Mouse (Mus musculus) hindbrain, embryonic 14.5 days (tissue): ENCODE measurements around the gene Muc13. TPM values are rescaled to one million over a fixed set of nuclear protein-coding genes. Genes with fewer than 3 reads are reported as not detected.

Experiments
- ATAC-seq: fragments of 200-750 bp; cut with Nextera tagmentation; 2 replicates; pipeline ENCODE4 v1.8.0; 2017; ENCODE audit warnings: moderate number of reproducible peaks, mild to moderate bottlenecking, moderate TSS enrichment, moderate library complexity; ENCODE audit not compliant: low FRiP score
- DNase-seq: peaks from one replicate; pipeline ENCODE4 v3.0.0-alpha.2; 2015; ENCODE audit warnings: low spot score
- H3K27ac ChIP-seq: fragments of 300-500 bp; sonication (generic); 2 replicates; pipeline ENCODE4 v1.5.1; 2014; ENCODE audit warnings: mild to moderate bottlenecking, moderate library complexity
- H3K27me3 ChIP-seq: fragments of 300-500 bp; sonication (generic); 2 replicates; pipeline ENCODE4 v1.6.1; 2014; ENCODE audit warnings: mild to moderate bottlenecking, low read length, mixed read lengths; ENCODE audit not compliant: control insufficient read depth, insufficient read depth
- H3K36me3 ChIP-seq: fragments of 300-500 bp; sonication (generic); replicated peaks from 2 replicates; pipeline ENCODE4 v1.6.1; 2014; ENCODE audit not compliant: control insufficient read depth, insufficient read depth
- H3K4me1 ChIP-seq: fragments of 300-500 bp; sonication (generic); replicated peaks from 2 replicates; pipeline ENCODE4 v1.6.1; 2014; ENCODE audit warnings: antibody characterized with exemption, low read length, mixed read lengths; ENCODE audit not compliant: control insufficient read depth, insufficient read depth
- H3K4me2 ChIP-seq: fragments of 300-500 bp; sonication (generic); replicated peaks from 2 replicates; pipeline ENCODE4 v1.6.1; 2014; ENCODE audit warnings: mild to moderate bottlenecking, moderate library complexity
- H3K4me3 ChIP-seq: fragments of 300-500 bp; sonication (generic); replicated peaks from 2 replicates; pipeline ENCODE4 v1.5.1; 2014; ENCODE audit warnings: mild to moderate bottlenecking, low read length
- H3K9ac ChIP-seq: fragments of 300-500 bp; sonication (generic); 2 replicates; pipeline ENCODE4 v1.6.1; 2014
- H3K9me3 ChIP-seq: fragments of 300-500 bp; sonication (generic); 2 replicates; pipeline ENCODE4 v1.6.1; 2016; ENCODE audit warnings: low read length; ENCODE audit not compliant: control insufficient read depth
- WGBS: fragments of 180-500 bp; shearing (Covaris S2); extraction: QIAGEN DNeasy Blood & Tissue Kit; methylation state at CpG from one replicate; pipeline ENCODE4 v1.1.7; 2014; 5-methylcytosine and 5-hydroxymethylcytosine counted together
- polyA plus RNA-seq: library from polyadenylated mRNA; unstranded; fragments of >200 nt; fragmentation: Nextera tagmentation; extraction: Ambion mirVana; gene quantifications from 2 replicates; pipeline ENCODE4 v1.2.1, GENCODE M21; 2014

Gene Muc13
- polyA plus RNA-seq, 1 experiment from 2014 or later, result not detected

DNA sequence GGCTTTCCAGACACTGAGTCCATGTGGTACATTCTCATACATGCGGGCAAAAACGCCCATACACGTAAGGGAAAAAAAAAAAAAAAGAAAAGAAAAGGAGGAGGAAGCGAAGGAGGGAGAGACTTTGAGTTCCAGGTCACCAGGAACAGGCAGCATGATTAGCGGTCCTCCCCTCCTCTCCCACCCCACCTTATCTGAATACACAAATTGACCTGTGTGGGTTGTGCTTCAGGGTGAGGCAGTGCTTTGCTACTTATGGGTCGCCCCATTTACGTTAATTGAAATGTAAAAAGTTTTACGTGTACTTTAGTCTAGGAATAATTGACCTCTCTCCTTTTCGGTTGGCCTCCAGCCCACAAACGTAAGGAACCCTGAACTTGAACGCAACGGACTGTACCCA, 27.5 kb upstream of the Muc13 start:
- no peak overlapping the region for H3K4me2 ChIP-seq
- 87% methylated on average over 12 of the region's 12 CpGs for WGBS
- H3K4me1 ChIP-seq, result peaks cover 9% of the 10 kb centered on the region
- no peak for ATAC-seq
- no peaks in the 10 kb centered on the region for H3K36me3 ChIP-seq
- H3K9me3 ChIP-seq, result no peaks in the 10 kb centered on the region
- no peak overlapping the region for H3K4me3 ChIP-seq
- no peak for DNase-seq
- H3K27me3 ChIP-seq, result no peaks in the 10 kb centered on the region
- H3K27ac ChIP-seq, result no peak overlapping the region
- no peak overlapping the region for H3K9ac ChIP-seq

DNA sequence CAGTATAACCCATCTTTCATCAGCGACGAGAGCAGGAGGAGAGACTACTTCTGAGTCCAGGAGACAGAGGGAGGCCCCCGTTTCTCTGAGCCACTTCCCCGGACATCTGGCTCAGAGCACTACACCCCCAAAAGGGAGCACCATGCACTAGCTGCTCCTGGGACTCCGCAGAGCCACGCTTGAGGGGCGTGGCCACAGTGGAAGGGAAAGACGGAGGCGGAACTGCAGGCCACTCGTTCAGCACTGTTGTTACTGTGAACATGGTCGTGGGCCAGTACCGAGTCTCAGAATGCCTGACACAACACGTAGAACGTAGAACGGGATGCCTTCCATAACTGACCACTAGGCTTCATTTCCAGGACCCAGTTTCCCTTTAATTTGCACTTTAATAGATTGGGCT, 27.1 kb upstream of the Muc13 start:
- no peak overlapping the region for H3K9ac ChIP-seq
- WGBS, result 69% methylated on average over 15 of the region's 15 CpGs
- no peaks in the 10 kb centered on the region for H3K9me3 ChIP-seq
- no peak overlapping the region for H3K27ac ChIP-seq
- no peaks in the 10 kb centered on the region for H3K27me3 ChIP-seq
- no peak overlapping the region for H3K4me2 ChIP-seq
- no peaks in the 10 kb centered on the region for H3K36me3 ChIP-seq
- H3K4me3 ChIP-seq, result no peak overlapping the region
- no peak for ATAC-seq
- DNase-seq, result no peak
- H3K4me1 ChIP-seq, result peaks cover 9% of the 10 kb centered on the region

DNA sequence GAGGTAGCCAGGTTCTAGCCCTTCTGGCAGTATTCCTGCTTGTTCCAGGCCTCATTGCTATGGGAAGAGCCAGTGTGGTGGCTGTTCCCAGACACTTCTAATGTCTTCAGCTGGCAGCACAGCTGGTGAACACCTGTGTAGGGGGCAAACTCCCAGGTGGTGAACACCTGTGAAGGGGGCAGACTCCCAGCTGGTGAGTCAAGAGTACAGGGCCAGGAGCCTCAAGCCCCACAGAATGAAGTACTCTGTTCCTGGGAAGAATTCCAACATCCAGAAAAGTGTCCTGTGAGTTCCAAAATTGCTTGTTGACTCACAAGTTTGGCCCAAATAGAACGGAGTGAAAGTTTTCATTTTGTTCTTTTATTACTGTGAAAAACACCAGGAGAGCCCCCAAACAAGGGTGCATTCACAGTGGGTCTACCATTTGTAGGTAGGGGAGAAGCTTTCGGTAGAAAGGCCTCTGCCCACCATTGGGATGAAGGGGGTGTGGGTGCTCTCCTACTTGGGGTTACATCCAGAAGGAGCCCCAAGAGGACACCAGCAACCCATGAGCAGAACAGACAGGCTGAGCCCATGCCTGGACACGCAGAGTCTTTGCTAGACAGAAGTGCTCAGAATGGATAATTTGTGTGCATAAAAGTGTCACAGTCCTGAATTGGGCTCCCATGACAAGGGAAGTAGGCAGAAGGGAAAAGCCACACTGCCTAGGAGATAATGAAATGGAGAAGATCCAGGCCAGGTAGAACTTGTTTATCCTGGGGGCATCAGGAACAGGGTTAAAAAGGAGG, 25.2 kb upstream of the Muc13 start:
- no peak for DNase-seq
- WGBS, result 93% methylated on average over 3 of the region's 3 CpGs
- H3K9ac ChIP-seq, result no peak overlapping the region
- H3K4me2 ChIP-seq, result no peak overlapping the region
- ATAC-seq, result no peak
- H3K27ac ChIP-seq, result no peak overlapping the region
- no peaks in the 10 kb centered on the region for H3K27me3 ChIP-seq
- H3K36me3 ChIP-seq, result no peaks in the 10 kb centered on the region
- no peak overlapping the region for H3K4me3 ChIP-seq
- no peaks in the 10 kb centered on the region for H3K9me3 ChIP-seq
- H3K4me1 ChIP-seq, result peaks cover 9% of the 10 kb centered on the region

- H3K9ac ChIP-seq, result no peak overlapping the region
- ATAC-seq, result no peak
- H3K4me1 ChIP-seq, result no peaks in the 10 kb centered on the region
- no peak overlapping the region for H3K4me2 ChIP-seq
- no peaks in the 10 kb centered on the region for H3K9me3 ChIP-seq
- DNase-seq, result no peak
- no peak overlapping the region for H3K27ac ChIP-seq
- H3K4me3 ChIP-seq, result no peak overlapping the region
- H3K36me3 ChIP-seq, result no peaks in the 10 kb centered on the region
- WGBS, result 93% methylated on average over 7 of the region's 7 CpGs
- no peaks in the 10 kb centered on the region for H3K27me3 ChIP-seq
Observed at GRCm38 (mm10) chr16:33769848-33770247, 24.0 kb upstream of the Muc13 start.

- H3K9ac ChIP-seq, result no peak overlapping the region
- no peak overlapping the region for H3K4me2 ChIP-seq
- H3K27ac ChIP-seq, result no peak overlapping the region
- H3K9me3 ChIP-seq, result no peaks in the 10 kb centered on the region
- no peak for DNase-seq
- 93% methylated on average over 4 of the region's 4 CpGs for WGBS
- H3K4me3 ChIP-seq, result no peak overlapping the region
- H3K4me1 ChIP-seq, result no peaks in the 10 kb centered on the region
- no peaks in the 10 kb centered on the region for H3K36me3 ChIP-seq
- no peak for ATAC-seq
- no peaks in the 10 kb centered on the region for H3K27me3 ChIP-seq
Observed at GRCm38 (mm10) chr16:33770778-33771454, 22.9 kb upstream of the Muc13 start.

DNA sequence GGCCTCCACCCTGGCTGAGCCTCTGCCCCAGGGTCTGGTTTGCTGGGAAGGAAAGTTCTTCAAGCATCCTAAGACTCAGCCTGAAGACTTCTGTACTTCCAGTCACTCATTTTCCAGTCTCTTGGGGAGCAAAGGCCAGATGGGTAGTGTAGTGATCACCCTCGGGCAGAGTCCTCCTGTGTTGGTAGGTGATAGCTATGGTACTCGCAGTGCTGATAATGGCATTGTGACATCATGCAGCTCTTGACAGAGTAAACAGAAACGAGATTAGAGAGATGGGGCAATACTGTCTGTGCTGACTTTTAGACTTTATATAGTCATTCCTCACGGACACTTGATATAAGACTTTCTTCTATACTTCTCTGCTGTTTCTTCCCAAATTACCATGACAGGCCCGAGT, 21.0 kb upstream of the Muc13 start:
- no peak overlapping the region for H3K9ac ChIP-seq
- no peaks in the 10 kb centered on the region for H3K36me3 ChIP-seq
- no peak for ATAC-seq
- H3K4me3 ChIP-seq, result no peak overlapping the region
- 91% methylated on average over 5 of the region's 5 CpGs for WGBS
- H3K4me2 ChIP-seq, result no peak overlapping the region
- H3K27me3 ChIP-seq, result no peaks in the 10 kb centered on the region
- no peak for DNase-seq
- no peaks in the 10 kb centered on the region for H3K4me1 ChIP-seq
- H3K9me3 ChIP-seq, result no peaks in the 10 kb centered on the region
- no peak overlapping the region for H3K27ac ChIP-seq

DNA sequence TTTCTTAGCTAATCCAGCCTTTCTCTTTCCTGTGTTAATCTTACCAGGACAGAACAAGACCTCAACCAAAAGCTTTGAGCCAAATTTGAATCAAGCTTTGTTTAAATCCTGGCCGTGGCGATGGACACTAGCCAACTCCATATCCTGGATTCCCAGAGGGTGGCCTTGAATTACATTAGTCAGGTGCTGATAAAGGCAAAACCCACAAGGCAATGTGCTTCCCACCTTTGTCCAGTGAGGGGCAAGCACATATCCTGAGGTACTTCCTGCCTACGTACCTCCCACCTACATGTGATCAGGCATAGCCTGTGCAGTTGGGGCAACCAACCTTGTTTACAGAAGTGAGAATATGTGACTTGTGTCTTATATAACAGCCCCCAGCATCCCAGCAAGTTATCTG, 18.9 kb upstream of the Muc13 start:
- no peak for ATAC-seq
- Histone ChIP-seq H3K36me3 (no peaks in the 10 kb centered on the region), H3K4me2 (no peak overlapping the region), H3K9ac (no peak overlapping the region), H3K27me3 (no peaks in the 10 kb centered on the region), H3K4me1 (no peaks in the 10 kb centered on the region), H3K4me3 (no peak overlapping the region), H3K9me3 (no peaks in the 10 kb centered on the region), H3K27ac (no peak overlapping the region)
- no peak for DNase-seq
- 69% methylated on average over 3 of the region's 3 CpGs for WGBS

DNA sequence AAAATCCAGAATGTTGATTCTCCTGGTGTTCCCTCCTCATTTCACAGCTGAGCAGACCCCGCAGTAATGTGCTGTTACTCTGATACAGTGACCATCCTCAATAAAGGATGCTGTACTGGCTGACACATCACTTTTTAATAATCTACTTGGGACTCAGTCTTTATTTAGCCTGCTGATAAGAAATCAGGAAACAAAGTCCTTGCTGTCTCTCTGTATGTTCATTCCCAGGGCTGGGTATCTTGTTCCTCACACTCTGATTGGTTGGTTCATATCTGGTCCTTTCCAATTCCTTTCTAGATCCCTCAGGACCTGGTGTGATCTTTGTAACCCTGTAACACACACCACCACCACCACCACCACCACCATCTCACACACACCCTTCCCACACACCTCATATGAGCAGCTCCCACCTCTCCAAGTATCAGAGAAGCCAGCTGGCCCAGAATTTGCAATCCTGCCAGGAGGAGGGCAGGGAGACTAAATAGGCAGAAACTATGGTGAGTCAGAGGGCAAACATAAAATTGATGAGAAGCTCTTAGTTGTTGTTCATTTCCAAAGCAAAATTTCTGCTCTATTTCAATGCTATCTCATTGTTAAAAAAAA, 18.0 kb upstream of the Muc13 start:
- no peak for ATAC-seq
- no peak for DNase-seq
- Histone ChIP-seq H3K9me3 (no peaks in the 10 kb centered on the region), H3K4me2 (no peak overlapping the region), H3K9ac (no peak overlapping the region), H3K36me3 (no peaks in the 10 kb centered on the region), H3K4me3 (no peak overlapping the region), H3K4me1 (no peaks in the 10 kb centered on the region), H3K27me3 (no peaks in the 10 kb centered on the region), H3K27ac (no peak overlapping the region)
- WGBS, result 86% methylated on average over 1 of the region's 1 CpGs

DNA sequence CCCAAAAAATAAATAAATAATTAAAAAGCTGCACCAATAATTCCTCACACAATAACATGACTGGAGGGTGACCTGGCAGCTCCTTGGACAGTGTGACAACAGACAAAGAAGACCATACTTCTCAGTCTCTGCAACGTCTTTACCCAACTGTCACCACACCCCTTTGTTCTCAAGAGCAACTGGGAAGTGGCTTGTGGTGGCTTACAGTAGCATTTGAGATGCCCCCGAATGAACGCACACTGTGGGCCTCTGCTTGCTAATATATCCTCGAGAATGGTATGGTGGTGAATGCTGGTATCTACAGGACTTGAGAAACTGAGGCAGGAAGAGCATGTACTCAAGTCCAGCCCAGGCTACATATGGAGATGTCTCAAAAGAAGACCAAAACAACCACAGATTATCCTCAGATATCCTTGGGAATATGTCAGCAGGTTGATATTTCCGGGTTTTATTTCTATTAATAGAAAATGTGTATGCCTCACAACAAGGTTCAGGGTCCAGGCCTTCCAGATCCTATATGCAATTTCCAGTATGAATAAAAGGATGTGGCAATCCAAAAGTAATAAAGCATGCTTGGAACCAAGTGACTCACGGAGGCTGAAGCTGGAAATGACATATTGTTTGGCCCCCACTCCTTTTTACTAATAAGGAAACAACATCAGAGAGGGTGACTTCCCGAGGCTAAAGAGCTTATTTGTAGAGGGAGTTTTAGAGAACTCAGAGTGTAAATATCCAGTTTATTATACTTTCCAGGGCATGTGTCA, 16.9 kb upstream of the Muc13 start:
- WGBS, result 83% methylated on average over 7 of the region's 7 CpGs
- H3K4me1 ChIP-seq, result no peaks in the 10 kb centered on the region
- ATAC-seq, result no peak
- H3K9ac ChIP-seq, result no peak overlapping the region
- no peak overlapping the region for H3K4me3 ChIP-seq
- DNase-seq, result no peak
- H3K9me3 ChIP-seq, result no peaks in the 10 kb centered on the region
- no peak overlapping the region for H3K4me2 ChIP-seq
- H3K36me3 ChIP-seq, result no peaks in the 10 kb centered on the region
- no peaks in the 10 kb centered on the region for H3K27me3 ChIP-seq
- no peak overlapping the region for H3K27ac ChIP-seq
